Mouse (Mus musculus) layer of hippocampus, adult 8-10 months (tissue): ENCODE measurements around the gene Prkcq. TPM values are rescaled to one million over a fixed set of nuclear protein-coding genes. Genes with fewer than 3 reads are reported as not detected.

Experiments
- DNase-seq, 2 experiments: peaks; one replicate each; pipeline ENCODE4 v3.0.0; 2022; ENCODE audit warnings: low spot score in 2 of 2
- total RNA-seq, 4 experiments: library from RNA; stranded (reverse); gene quantifications; 2 replicates each; pipeline ENCODE4 v1.2.4; 2022

Prkcq gene
- total RNA-seq, 4 experiments from 2014 or later = 6.5 to 9.9 (median 9.4) TPM

GRCm38 (mm10) chr2:11186586-11186985 is 14.7 kb downstream of the Prkcq start:
- DNase-seq = no peak

GRCm38 (mm10) chr2:11187166-11187565 is 15.3 kb downstream of the Prkcq start:
- DNase-seq = no peak

- no peak for DNase-seq
Measured at GRCm38 (mm10) chr2:11188279-11188678, 16.4 kb downstream of the Prkcq start.

GRCm38 (mm10) chr2:11189150-11189767 is 17.4 kb downstream of the Prkcq start:
- no peak for DNase-seq

GRCm38 (mm10) chr2:11192281-11193098 is 20.6 kb downstream of the Prkcq start:
- no peak for DNase-seq

- no peak for DNase-seq
Measured at GRCm38 (mm10) chr2:11193099-11193618, 21.3 kb downstream of the Prkcq start.

- DNase-seq = no peak
Measured at GRCm38 (mm10) chr2:11194732-11195340, 22.9 kb downstream of the Prkcq start.

- no peak for DNase-seq
Measured at GRCm38 (mm10) chr2:11196071-11196470, 24.2 kb downstream of the Prkcq start.

- DNase-seq = no peak
Measured at GRCm38 (mm10) chr2:11196952-11197559, 25.1 kb downstream of the Prkcq start.

- no peak for DNase-seq
Measured at GRCm38 (mm10) chr2:11199624-11200023, 27.7 kb downstream of the Prkcq start.

GRCm38 (mm10) chr2:11202841-11203240 is 30.9 kb downstream of the Prkcq start:
- no peak for DNase-seq

- no peak for DNase-seq
Measured at GRCm38 (mm10) chr2:11203261-11203660, 31.4 kb downstream of the Prkcq start.

- DNase-seq = no peak
Measured at GRCm38 (mm10) chr2:11204232-11204631, 32.3 kb downstream of the Prkcq start.

- DNase-seq = no peak
Measured at GRCm38 (mm10) chr2:11204961-11205360, 33.1 kb downstream of the Prkcq start.

GRCm38 (mm10) chr2:11205720-11206119 is 33.8 kb downstream of the Prkcq start:
- no peak for DNase-seq

- DNase-seq = no peak
Measured at GRCm38 (mm10) chr2:11208263-11208662, 36.4 kb downstream of the Prkcq start.

- no peak for DNase-seq
Measured at GRCm38 (mm10) chr2:11209335-11209734, 37.4 kb downstream of the Prkcq start.

GRCm38 (mm10) chr2:11210241-11210916 is 38.5 kb downstream of the Prkcq start:
- no peak for DNase-seq

- no peak for DNase-seq
Measured at GRCm38 (mm10) chr2:11211961-11212562, 40.2 kb downstream of the Prkcq start.

- no peak for DNase-seq
Measured at GRCm38 (mm10) chr2:11216421-11216820, 44.5 kb downstream of the Prkcq start.

- DNase-seq = no peak
Measured at GRCm38 (mm10) chr2:11216847-11217246, 44.9 kb downstream of the Prkcq start.
